Mouse (Mus musculus) midbrain, embryonic 14.5 days (tissue): ENCODE results near the gene Bloc1s3. TPM values are rescaled to one million over a fixed set of nuclear protein-coding genes. Genes with fewer than 3 reads are reported as not detected.

Source experiments
- ATAC-seq: fragments of 200-750 bp; cut with Nextera tagmentation; 2 replicates; pipeline ENCODE4 v1.8.0; 2017; ENCODE audit warnings: moderate number of reproducible peaks, moderate library complexity; ENCODE audit not compliant: low FRiP score, low TSS enrichment
- DNase-seq: peaks from one replicate; pipeline ENCODE4 v3.0.0-alpha.2; 2015
- H3K27ac ChIP-seq: fragments of 300-500 bp; sonication (generic); replicated peaks from 2 replicates; pipeline ENCODE4 v1.5.1; 2014; ENCODE audit warnings: mild to moderate bottlenecking, low read depth, low read length, moderate library complexity
- H3K27me3 ChIP-seq: fragments of 300-500 bp; sonication (generic); 2 replicates; pipeline ENCODE4 v1.6.1; 2014; ENCODE audit warnings: low read length, control low read depth, mixed read lengths; ENCODE audit not compliant: control insufficient read depth, insufficient read depth
- H3K36me3 ChIP-seq: fragments of 300-500 bp; sonication (generic); 2 replicates; pipeline ENCODE4 v1.6.1; 2014; ENCODE audit warnings: low read length, control low read depth; ENCODE audit not compliant: control insufficient read depth, insufficient read depth
- H3K4me1 ChIP-seq: fragments of 300-500 bp; sonication (generic); 2 replicates; pipeline ENCODE4 v1.6.1; 2014; ENCODE audit warnings: mild to moderate bottlenecking, antibody characterized with exemption, low read length, control low read depth; ENCODE audit not compliant: control insufficient read depth, insufficient read depth
- H3K4me2 ChIP-seq: fragments of 300-500 bp; sonication (generic); 2 replicates; pipeline ENCODE4 v1.6.1; 2014; ENCODE audit warnings: mild to moderate bottlenecking, low read length, moderate library complexity
- H3K4me3 ChIP-seq: fragments of 300-500 bp; sonication (generic); replicated peaks from 2 replicates; pipeline ENCODE4 v1.5.1; 2014; ENCODE audit warnings: low read depth, low read length
- H3K9ac ChIP-seq: fragments of 300-500 bp; sonication (generic); replicated peaks from 2 replicates; pipeline ENCODE4 v1.6.1; 2014; ENCODE audit warnings: mild to moderate bottlenecking, low read length, moderate library complexity
- H3K9me3 ChIP-seq: fragments of 300-500 bp; sonication (generic); 2 replicates; pipeline ENCODE4 v1.6.1; 2016; ENCODE audit warnings: low read length, control low read depth, mixed read lengths; ENCODE audit not compliant: control insufficient read depth
- WGBS: fragments of 180-500 bp; shearing (Covaris S2); extraction: QIAGEN DNeasy Blood & Tissue Kit; methylation state at CpG from one replicate; pipeline ENCODE4 v1.1.7; 2014; 5-methylcytosine and 5-hydroxymethylcytosine counted together
- polyA plus RNA-seq: library from polyadenylated mRNA; unstranded; fragments of >200 nt; fragmentation: Nextera tagmentation; extraction: Ambion mirVana; gene quantifications from 2 replicates; pipeline ENCODE4 v1.2.1, GENCODE M21; 2014

Bloc1s3 gene
- polyA plus RNA-seq, 1 experiment from 2014 or later, result 2.5 TPM

- peaks cover 11% of the 10 kb centered on the region for H3K27me3 ChIP-seq
- H3K4me2 ChIP-seq, result peak overlapping the region; percentile 15; the same call in 1 of the 2 replicates
- H3K36me3 ChIP-seq, result no peaks in the 10 kb centered on the region
- no peaks in the 10 kb centered on the region for H3K4me1 ChIP-seq
- no peak overlapping the region for H3K27ac ChIP-seq
- H3K9ac ChIP-seq, result peak overlapping the region; percentile 34; the same call in 1 of the 2 replicates
- ATAC-seq (no peak), DNase-seq (no peak)
- H3K9me3 ChIP-seq, result no peaks in the 10 kb centered on the region
- 7% methylated on average over 22 of the region's 22 CpGs for WGBS
- no peak overlapping the region for H3K4me3 ChIP-seq
Measured at GRCm38 (mm10) chr7:19464367-19465307, 43.5 kb downstream of the Bloc1s3 start.

GRCm38 (mm10) chr7:19462884-19463381, 45.2 kb downstream of the Bloc1s3 start, which contains the start of gene Exoc3l2:
Gene Exoc3l2 (plus strand): TSS chr7:19463331.
- H3K27ac ChIP-seq, result no peak within 1 kb of the TSS
- no peaks in the 10 kb centered on the region for H3K4me1 ChIP-seq
- H3K36me3 ChIP-seq, result no peaks in the 10 kb centered on the region
- H3K4me2 ChIP-seq, result no peak within 1 kb of the TSS
- DNase-seq (no peak), ATAC-seq (no peak)
- H3K9ac ChIP-seq, result no peak within 1 kb of the TSS
- H3K4me3 ChIP-seq, result no peak within 1 kb of the TSS
- peaks cover 4% of the 10 kb centered on the region; the same call in 1 of the 2 replicates for H3K27me3 ChIP-seq
- H3K9me3 ChIP-seq, result no peaks in the 10 kb centered on the region
- 35% methylated on average over 6 of the region's 6 CpGs for WGBS

- H3K4me1 ChIP-seq, result peaks cover 3% of the 10 kb centered on the region; the same call in 1 of the 2 replicates
Measured at GRCm38 (mm10) chr7:19462443-19462842, 45.7 kb downstream of the Bloc1s3 start.

GRCm38 (mm10) chr7:19461488-19461887, 46.7 kb downstream of the Bloc1s3 start:
- Histone ChIP-seq H3K27me3 (no peaks in the 10 kb centered on the region; the same call in 1 of the 2 replicates), H3K27ac (no peak overlapping the region), H3K4me3 (no peak overlapping the region), H3K4me2 (no peak overlapping the region), H3K36me3 (peaks cover 1% of the 10 kb centered on the region; the same call in 1 of the 2 replicates), H3K9me3 (no peaks in the 10 kb centered on the region), H3K4me1 (peaks cover 11% of the 10 kb centered on the region), H3K9ac (no peak overlapping the region)
- 7% methylated on average over 6 of the region's 6 CpGs for WGBS
- ATAC-seq (no peak), DNase-seq (peak; percentile 88)

More at GRCm38 (mm10) chr7:19462443-19462842, 45.7 kb downstream of the Bloc1s3 start:
- DNase-seq (no peak), ATAC-seq (no peak)
- Histone ChIP-seq H3K4me2 (no peak overlapping the region), H3K4me3 (no peak overlapping the region), H3K9ac (no peak overlapping the region), H3K27me3 (peaks cover 4% of the 10 kb centered on the region; the same call in 1 of the 2 replicates), H3K9me3 (no peaks in the 10 kb centered on the region), H3K27ac (no peak overlapping the region), H3K36me3 (no peaks in the 10 kb centered on the region)
- WGBS, result 65% methylated on average over 4 of the region's 4 CpGs

GRCm38 (mm10) chr7:19460500-19460899, 47.7 kb downstream of the Bloc1s3 start:
- Histone ChIP-seq H3K4me1 (peaks cover 11% of the 10 kb centered on the region), H3K27ac (no peak overlapping the region), H3K36me3 (peaks cover 9% of the 10 kb centered on the region; the same call in 1 of the 2 replicates), H3K27me3 (no peaks in the 10 kb centered on the region; the same call in 1 of the 2 replicates), H3K9ac (no peak overlapping the region), H3K4me3 (no peak overlapping the region), H3K4me2 (no peak overlapping the region), H3K9me3 (no peaks in the 10 kb centered on the region)
- ATAC-seq, result no peak
- WGBS, result 75% methylated on average over 1 of the region's 1 CpGs
- DNase-seq, result no peak

GRCm38 (mm10) chr7:19459144-19459870, 48.9 kb downstream of the Bloc1s3 start:
- 23% methylated on average over 6 of the region's 6 CpGs for whole genome bisulfite sequencing
- Histone ChIP-seq H3K27me3 (no peaks in the 10 kb centered on the region), H3K9ac (peak overlapping the region; percentile 90), H3K4me1 (peaks cover 11% of the 10 kb centered on the region), H3K4me2 (peak overlapping the region; percentile 95), H3K27ac (peak overlapping the region; percentile 79), H3K9me3 (no peaks in the 10 kb centered on the region), H3K36me3 (peaks cover 12% of the 10 kb centered on the region; the same call in 1 of the 2 replicates), H3K4me3 (peak overlapping the region; percentile 90)
- DNase-seq (peak; percentile 19), ATAC-seq (peak; percentile 16; the same call in 1 of the 2 replicates)

GRCm38 (mm10) chr7:19458591-19459111, 49.5 kb downstream of the Bloc1s3 start, which contains the start of gene Mark4:
Gene Mark4 (minus strand): TSS chr7:19458821.
- no peaks in the 10 kb centered on the region for H3K27me3 ChIP-seq
- WGBS, result 3% methylated on average over 33 of the region's 42 CpGs
- H3K36me3 ChIP-seq, result peaks cover 12% of the 10 kb centered on the region; the same call in 1 of the 2 replicates
- peak; percentile 86 for ATAC-seq
- H3K4me2 ChIP-seq, result peak within 1 kb of the TSS; percentile 95
- peak within 1 kb of the TSS; percentile 90 for H3K4me3 ChIP-seq
- peak; percentile 94 for DNase-seq
- H3K27ac ChIP-seq, result peak within 1 kb of the TSS; percentile 79
- H3K9ac ChIP-seq, result peak within 1 kb of the TSS; percentile 90
- H3K4me1 ChIP-seq, result peaks cover 11% of the 10 kb centered on the region
- H3K9me3 ChIP-seq, result no peaks in the 10 kb centered on the region

- peak overlapping the region; percentile 90 for H3K4me3 ChIP-seq
- ATAC-seq, result peak; percentile 71
- WGBS, result 0% methylated on average over 31 of the region's 31 CpGs
- H3K27me3 ChIP-seq, result no peaks in the 10 kb centered on the region
- H3K4me2 ChIP-seq, result peak overlapping the region; percentile 95
- H3K9me3 ChIP-seq, result no peaks in the 10 kb centered on the region
- peak; percentile 78 for DNase-seq
- H3K36me3 ChIP-seq, result peaks cover 12% of the 10 kb centered on the region; the same call in 1 of the 2 replicates
- H3K27ac ChIP-seq, result peak overlapping the region; percentile 79
- peaks cover 11% of the 10 kb centered on the region for H3K4me1 ChIP-seq
- peak overlapping the region; percentile 90 for H3K9ac ChIP-seq
Measured at GRCm38 (mm10) chr7:19458072-19458486, 50.1 kb downstream of the Bloc1s3 start.
